Mouse (Mus musculus) small intestine, adult 2 months (tissue): ENCODE measurements around the gene Gm20388.

Experiments used
- CTCF ChIP-seq: fragments of 200-500 bp; IDR thresholded peaks from 2 replicates; pipeline ENCODE4 v1.5.1; 2012; ENCODE audit warnings: low read depth, mild to moderate bottlenecking, control low read depth, inconsistent platforms, low read length, moderate library complexity, mixed read lengths; ENCODE audit not compliant: insufficient replicate concordance, insufficient read length; ENCODE audit errors: extremely low read depth
- POLR2A ChIP-seq: fragments of 200-500 bp; IDR thresholded peaks from 2 replicates; pipeline ENCODE4 v1.6.1; 2012; ENCODE audit warnings: low read depth, mild to moderate bottlenecking, control low read depth, inconsistent platforms, low read length, moderate library complexity

DNA sequence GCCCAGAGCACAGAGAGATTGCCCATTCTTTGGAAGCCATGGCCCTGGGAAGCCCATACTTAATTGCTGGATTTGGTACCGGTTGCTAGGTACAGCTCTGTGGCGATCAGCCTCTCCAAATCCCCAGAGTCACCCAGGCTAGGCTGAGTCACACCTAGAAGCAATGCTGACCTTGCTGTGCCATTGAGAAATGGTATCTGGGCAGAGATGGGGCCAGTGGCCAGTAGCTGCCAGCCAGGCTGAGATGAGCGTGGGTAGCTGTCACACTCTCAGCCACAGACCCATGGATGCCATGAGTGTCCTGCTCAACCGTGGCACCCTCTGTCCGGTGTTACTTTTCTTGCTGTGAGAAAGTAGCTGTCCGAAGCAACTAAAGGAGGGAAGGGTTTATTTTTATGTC lies 2127.4 kb downstream of the Gm20388 start:
- TF ChIP-seq POLR2A: no peak
- TF ChIP-seq CTCF: no peak
